ENCODE assay signal across 11 mouse cellular contexts in the genomic region with DNA sequence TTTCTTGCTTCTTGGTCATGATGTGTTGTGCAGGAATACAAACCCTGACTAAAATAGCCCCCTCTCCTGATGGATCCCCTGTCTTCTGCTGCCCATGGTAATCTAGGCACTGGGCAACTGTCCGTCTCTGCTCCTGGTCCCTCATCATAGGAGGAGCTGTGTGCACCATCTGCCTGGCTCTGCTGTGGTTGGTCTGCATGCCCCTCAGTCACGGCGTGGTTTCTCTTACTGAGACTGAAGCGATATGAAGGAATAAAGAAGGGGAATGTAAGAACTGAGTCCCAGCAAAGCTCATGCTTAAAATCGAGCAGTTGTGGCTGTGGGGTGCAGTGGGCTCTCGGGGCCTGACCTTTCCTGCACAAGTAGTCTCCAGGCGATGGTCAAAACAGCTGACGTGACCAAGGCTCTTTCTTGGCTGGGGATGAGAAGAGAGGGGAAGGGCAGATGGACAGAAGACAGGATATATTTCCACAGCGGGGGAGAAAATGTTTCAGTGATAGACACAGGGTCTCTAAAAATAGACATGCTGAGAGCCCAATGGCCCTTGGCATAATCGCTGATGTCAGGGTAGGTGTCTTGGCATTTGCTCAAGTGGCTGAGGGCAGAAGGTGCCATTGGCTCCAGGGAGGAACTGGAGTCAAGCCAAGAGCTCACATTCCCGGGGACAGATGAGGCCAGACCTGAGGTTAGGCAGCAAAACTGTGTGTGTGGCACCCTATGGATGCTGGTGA. TPM values are rescaled to one million over a fixed set of nuclear protein-coding genes. Genes with fewer than 3 reads are reported as not detected.
DNase-seq lines count a peak whose midpoint lies in the region; ATAC-seq and TF ChIP-seq lines count a peak whose summit lies in the region.
"Had no signal": no experiment of that assay in that cellular context is flagged by ENCODE, and none has a peak within 500 bp of the region (broad histone marks: within the 10 kb centered on the region; RNA-seq: fewer than 3 reads in every experiment).

No protein-coding gene starts in this region.

- 0 out of 2 replicates have a peak overlapping the region, but pooled peaks have one; percentile 12 for H3K27ac ChIP-seq in hindbrain, embryonic 10.5 days
- H3K27ac ChIP-seq in hindbrain, embryonic 12.5 days, result no peak overlapping the region
- H3K27ac ChIP-seq in heart, postnatal 0 days (ENCODE audit: low read depth), result peak overlapping the region; percentile 74
- H3K27ac ChIP-seq: embryonic facial prominence, embryonic 10.5 days; midbrain, embryonic 12.5 days had no signal

- ATAC-seq in hindbrain, embryonic 12.5 days (ENCODE audit: low FRiP score), result no peak
- ATAC-seq in heart, postnatal 0 days (ENCODE audit: insufficient read depth, low read depth), result peak; percentile 85
- no peak for ATAC-seq in erythroid progenitor cell, adult 5-6 weeks (replicated peaks; ENCODE audit: low FRiP score, poor library complexity, severe bottlenecking)

- no peak for DNase-seq in hindbrain, embryonic 10.5 days (ENCODE audit: low spot score)
- DNase-seq in adrenal gland, postnatal 14 days, result peak; percentile 31
- peak; percentile 16 to 47 for DNase-seq in gastrocnemius, adult 8-10 months (ENCODE audit: low spot score in 2 of 2)
- DNase-seq in heart, postnatal 0 days (ENCODE audit: low spot score), result peak; percentile 83
- no peak for DNase-seq in MN1 (ENCODE audit: low spot score)
- DNase-seq in frontal cortex, adult 2 months (ENCODE audit: extremely low spot score in 1 of 2, low spot score in 1 of 2), result no peak
- DNase-seq: lung, adult 2 months had no signal

- peaks cover 17% of the 10 kb centered on the region for H3K4me1 ChIP-seq in hindbrain, embryonic 10.5 days (replicated peaks)
- H3K4me1 ChIP-seq in hindbrain, embryonic 12.5 days, result peaks cover 10% of the 10 kb centered on the region; the same call in 1 of the 2 replicates
- peaks cover 15% of the 10 kb centered on the region; the same call in 1 of the 2 replicates for H3K4me1 ChIP-seq in heart, postnatal 0 days (ENCODE audit: control insufficient read depth, insufficient read depth)

- no peak overlapping the region for H3K9ac ChIP-seq in hindbrain, embryonic 12.5 days
- no peak overlapping the region for H3K9ac ChIP-seq in heart, postnatal 0 days (replicated peaks; ENCODE audit: low read depth, low read length)
- H3K9ac ChIP-seq: midbrain, embryonic 12.5 days had no signal

- H3K4me3 ChIP-seq in hindbrain, embryonic 10.5 days, result no peak overlapping the region
- no peak overlapping the region for H3K4me3 ChIP-seq in hindbrain, embryonic 12.5 days
- H3K4me3 ChIP-seq in heart, postnatal 0 days (ENCODE audit: low read depth, low read length), result no peak overlapping the region
- H3K4me3 ChIP-seq: embryonic facial prominence, embryonic 10.5 days; midbrain, embryonic 12.5 days had no signal

- 0 out of 2 replicates have a peak, but pooled peaks have one; percentile 56 for TF ChIP-seq EP300 in heart, postnatal 0 days (IDR thresholded peaks at IDR 0.05; ENCODE audit: low read depth)

- peaks cover 48% of the 10 kb centered on the region for H3K27me3 ChIP-seq in hindbrain, embryonic 10.5 days (ENCODE audit: insufficient read depth, poor library complexity, severe bottlenecking)
- H3K27me3 ChIP-seq in hindbrain, embryonic 12.5 days, result 0 out of 2 replicates have a peak, but pooled peaks cover 5% of the 10 kb centered on the region
- no peaks in the 10 kb centered on the region for H3K27me3 ChIP-seq in heart, postnatal 0 days (ENCODE audit: control insufficient read depth, insufficient read depth, low read length)

- no peak for TF ChIP-seq CTCF in heart, postnatal 0 days (IDR thresholded peaks at IDR 0.05; ENCODE audit: low read depth)

- H3K4me2 ChIP-seq in hindbrain, embryonic 12.5 days (replicated peaks), result no peak overlapping the region
- H3K4me2 ChIP-seq in heart, postnatal 0 days (ENCODE audit: low read depth, low read length), result 0 out of 2 replicates have a peak overlapping the region, but pooled peaks have one; percentile 30
- H3K4me2 ChIP-seq: midbrain, embryonic 12.5 days had no signal

- no peaks in the 10 kb centered on the region for H3K9me3 ChIP-seq in hindbrain, embryonic 10.5 days
- H3K9me3 ChIP-seq in hindbrain, embryonic 12.5 days (replicated peaks), result no peaks in the 10 kb centered on the region
- H3K9me3 ChIP-seq in heart, postnatal 0 days (replicated peaks; ENCODE audit: control insufficient read depth, low read length), result no peaks in the 10 kb centered on the region
- H3K9me3 ChIP-seq: embryonic facial prominence, embryonic 10.5 days; midbrain, embryonic 12.5 days had no signal

- no peaks in the 10 kb centered on the region for H3K36me3 ChIP-seq in hindbrain, embryonic 10.5 days
- H3K36me3 ChIP-seq in hindbrain, embryonic 12.5 days, result no peaks in the 10 kb centered on the region
- no peaks in the 10 kb centered on the region for H3K36me3 ChIP-seq in heart, postnatal 0 days (replicated peaks; ENCODE audit: control insufficient read depth, insufficient read depth, low read length)
- H3K36me3 ChIP-seq: embryonic facial prominence, embryonic 10.5 days; midbrain, embryonic 12.5 days had no signal

- WGBS in hindbrain, embryonic 10.5 days, result 67% methylated on average over 11 of the region's 11 CpGs
- WGBS in hindbrain, embryonic 12.5 days, result 62% methylated on average over 11 of the region's 11 CpGs
- WGBS in heart, postnatal 0 days, result 30% methylated on average over 11 of the region's 11 CpGs

RNA-seq across cellular contexts. Expression of gene Iqsec3, which starts 50.6 kb away (rescaled TPM):
- polyA plus RNA-seq in hindbrain, embryonic 10.5 days (2016; fragmentation: Nextera tagmentation; extraction: Ambion mirVana), result 0.26 and 1.5 TPM in 2 replicates
- 6.0 and 6.6 TPM in 2 replicates for polyA plus RNA-seq in hindbrain, embryonic 12.5 days (2016; fragmentation: Nextera tagmentation; extraction: Ambion mirVana)
- 3.6 and 4.1 TPM in 2 replicates for total RNA-seq in adrenal gland, postnatal 14 days (2021)
- total RNA-seq in gastrocnemius, adult 8-10 months (2022), result under 1 TPM; 0.24 to 0.65 (median 0.33) TPM
- total RNA-seq in heart, postnatal 0 days (2014; rRNA removed; ENCODE audit: low replicate concordance), result not detected in 2 replicates
- polyA plus RNA-seq in heart, postnatal 0 days (2015; fragmentation: Nextera tagmentation; extraction: Ambion mirVana), result 0.03 and 0.04 TPM in 2 replicates
- polyA plus RNA-seq in frontal cortex, adult 2 months (2012; rRNA removed), result 105 and 107 TPM in 2 replicates
- total RNA-seq in erythroid progenitor cell, adult 5-6 weeks (2015; ENCODE audit: low replicate concordance), result not detected in 2 replicates
- not detected in 2 replicates for total RNA-seq in erythroid progenitor cell, adult 5-6 weeks (2017; ENCODE audit: low replicate concordance)

Comparison
In these comparisons a context has a peak if more than half of its experiments do, and no peak if none do; other contexts are left out.
1. DNase-seq: peak in adrenal gland, postnatal 14 days (single experiment), gastrocnemius, adult 8-10 months (2 of 2) and heart, postnatal 0 days (single experiment); none in hindbrain, embryonic 10.5 days (single experiment), MN1 (single experiment) and frontal cortex, adult 2 months (0 of 2).